Mouse (Mus musculus) right cerebral cortex, postnatal 10 days (tissue): ENCODE data around the gene Rexo2.
"Not testable (repeated sequence)": the region's sequence is repeated elsewhere in the genome, so short reads cannot be mapped to it uniquely, and the experiment has no call there.

Experiments
- DNase-seq, 2 experiments: peaks; one replicate each; pipeline ENCODE4 v3.0.0; 2021; ENCODE audit warnings: low spot score in 2 of 2

The Rexo2 gene

GRCm38 (mm10) chr9:48472441-48473025 lies 7.9 kb downstream of the Rexo2 start:
- no peak for DNase-seq

DNA sequence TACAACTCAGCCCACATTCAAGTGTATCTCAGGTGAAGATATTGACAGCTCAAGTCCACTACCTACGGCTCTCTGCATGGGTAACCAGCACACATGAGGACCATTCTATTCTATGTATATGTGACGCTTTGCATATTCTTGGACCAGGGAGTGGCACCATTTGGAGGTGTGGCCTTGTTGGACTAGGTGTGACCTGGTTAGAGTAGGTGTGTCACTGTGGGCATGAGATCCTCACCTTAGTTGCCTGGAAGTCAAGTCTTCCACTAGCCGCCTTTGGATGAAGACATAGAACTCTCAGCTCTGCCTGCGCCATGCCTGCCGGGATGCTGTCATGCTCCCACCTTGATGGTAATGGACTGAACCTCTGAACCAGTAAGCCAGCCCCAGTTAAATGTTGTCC lies 13.0 kb downstream of the Rexo2 start:
- DNase-seq: not testable (repeated sequence)

DNA sequence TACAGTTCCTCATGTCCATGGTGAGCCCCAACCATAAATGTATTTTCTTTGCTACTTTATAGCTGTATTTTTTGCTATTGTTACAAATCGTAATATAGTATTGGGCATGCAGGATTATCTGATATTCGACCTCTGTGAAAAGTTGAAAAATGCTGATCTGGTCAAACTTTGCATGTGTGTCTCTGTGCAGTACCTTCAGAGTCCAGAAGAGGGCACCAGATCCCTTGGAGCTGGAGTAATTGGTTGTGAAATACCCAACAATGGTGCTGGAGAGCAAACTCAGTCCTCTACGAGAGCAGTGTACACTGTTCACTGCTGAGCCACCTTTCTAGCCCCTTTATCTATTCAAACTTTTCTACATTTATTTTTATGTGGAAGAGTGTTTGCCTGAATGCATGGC lies 13.6 kb downstream of the Rexo2 start:
- DNase-seq: peak in 1 of 2 experiments; percentile 58

GRCm38 (mm10) chr9:48465671-48466070 lies 14.8 kb downstream of the Rexo2 start:
- no peak for DNase-seq

DNA sequence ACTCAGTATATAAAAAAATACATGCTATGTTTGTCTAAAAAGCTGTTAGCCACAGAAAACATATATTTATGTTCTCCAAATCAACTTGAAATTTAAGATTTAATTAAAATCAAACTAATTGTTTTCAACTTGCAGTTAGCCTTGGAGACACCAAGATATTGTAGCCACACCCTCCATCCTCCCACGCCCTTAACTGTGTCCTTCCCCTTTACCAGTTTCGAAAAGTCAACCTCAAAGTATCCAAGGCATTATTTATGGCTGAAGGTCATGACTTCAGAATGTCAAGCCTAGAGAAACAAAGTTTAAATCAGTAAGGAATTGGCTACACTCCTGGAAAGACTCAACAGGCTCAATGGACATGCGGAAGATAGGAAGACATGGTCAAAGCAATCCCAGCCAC lies 18.9 kb downstream of the Rexo2 start:
- no peak for DNase-seq

DNA sequence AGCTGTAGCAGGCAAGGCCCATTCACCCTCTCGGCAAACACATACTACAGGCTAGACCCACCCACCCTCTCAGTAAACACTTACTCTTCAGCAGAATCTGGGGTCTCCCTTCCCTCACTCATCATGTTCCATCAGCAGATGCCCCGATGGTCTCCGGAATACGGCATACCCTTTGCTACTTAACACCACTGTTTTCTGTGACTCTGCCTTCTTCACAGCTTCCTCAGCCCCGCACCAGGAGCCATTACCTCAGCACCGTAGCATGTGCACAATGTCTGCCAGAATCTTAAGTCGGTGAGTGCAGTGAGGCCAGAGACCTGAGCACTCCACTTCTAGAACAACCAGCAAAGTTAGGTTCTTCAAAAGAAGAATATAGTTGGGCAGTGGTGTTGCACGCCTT lies 19.7 kb downstream of the Rexo2 start:
- DNase-seq: peak in 1 of 2 experiments; percentile 15

DNA sequence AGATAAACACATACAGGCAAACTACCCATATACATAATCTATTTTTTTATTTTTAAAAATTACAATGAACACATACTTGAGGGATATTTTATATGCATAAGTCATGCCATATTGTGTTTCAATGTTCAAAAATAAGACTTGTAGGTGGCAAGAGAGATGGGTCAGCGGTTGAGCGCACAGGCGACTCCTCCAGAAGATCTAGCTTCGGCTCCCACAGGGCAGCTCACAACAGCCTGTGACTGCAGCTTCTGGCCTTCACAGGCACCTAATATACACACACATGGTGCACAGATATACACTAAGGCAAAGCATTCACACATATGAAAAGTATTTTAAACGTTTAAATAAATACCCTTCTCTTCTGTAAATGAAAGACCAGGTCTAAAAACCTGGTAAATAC lies 21.0 kb downstream of the Rexo2 start:
- peak in 1 of 2 experiments; percentile 11 for DNase-seq

- peak in 1 of 2 experiments; percentile 11 for DNase-seq
Measured at GRCm38 (mm10) chr9:48458879-48459278, 21.5 kb downstream of the Rexo2 start.

DNA sequence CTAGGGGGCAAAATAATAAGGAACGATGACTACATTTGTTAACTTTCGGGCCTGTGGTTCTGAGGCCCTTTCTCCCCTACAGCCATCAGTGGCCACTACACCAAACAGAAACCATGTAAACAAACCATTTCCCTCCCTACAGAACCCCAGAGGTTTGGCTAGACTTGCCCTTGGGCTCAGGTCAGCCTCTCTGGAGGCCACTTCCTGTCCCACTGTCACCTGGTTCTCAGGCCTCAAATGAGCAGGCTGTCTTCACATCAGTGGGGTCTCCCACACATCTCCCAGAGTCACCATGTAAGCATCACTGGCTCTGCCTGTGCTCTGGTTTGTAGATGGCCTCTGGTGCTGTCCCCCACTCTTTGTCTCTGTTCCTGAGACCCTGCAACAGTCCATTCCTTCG lies 24.5 kb downstream of the Rexo2 start:
- DNase-seq: peak in 1 of 2 experiments; percentile 9

GRCm38 (mm10) chr9:48450066-48450465 lies 30.4 kb downstream of the Rexo2 start:
- DNase-seq: no peak

DNA sequence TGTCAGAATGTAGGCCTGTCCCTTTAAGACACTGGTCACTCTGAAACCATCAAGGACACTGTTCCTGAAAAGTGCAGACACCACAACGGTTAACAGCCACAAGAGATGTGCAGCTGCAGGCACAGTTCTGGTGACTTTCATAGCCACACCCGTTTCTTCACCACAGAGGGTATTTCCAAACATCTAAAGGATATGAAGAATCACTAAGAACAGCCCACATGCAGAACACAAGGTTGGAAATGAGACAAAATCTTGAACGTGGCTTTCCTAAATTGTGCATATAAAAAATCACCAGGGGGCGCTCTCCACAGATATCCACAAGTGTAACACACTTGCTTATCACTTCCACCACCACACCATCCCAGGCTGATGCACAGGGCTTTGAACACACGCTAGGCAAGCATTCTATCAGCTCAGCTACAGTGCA lies 32.6 kb downstream of the Rexo2 start:
- DNase-seq: no peak

DNA sequence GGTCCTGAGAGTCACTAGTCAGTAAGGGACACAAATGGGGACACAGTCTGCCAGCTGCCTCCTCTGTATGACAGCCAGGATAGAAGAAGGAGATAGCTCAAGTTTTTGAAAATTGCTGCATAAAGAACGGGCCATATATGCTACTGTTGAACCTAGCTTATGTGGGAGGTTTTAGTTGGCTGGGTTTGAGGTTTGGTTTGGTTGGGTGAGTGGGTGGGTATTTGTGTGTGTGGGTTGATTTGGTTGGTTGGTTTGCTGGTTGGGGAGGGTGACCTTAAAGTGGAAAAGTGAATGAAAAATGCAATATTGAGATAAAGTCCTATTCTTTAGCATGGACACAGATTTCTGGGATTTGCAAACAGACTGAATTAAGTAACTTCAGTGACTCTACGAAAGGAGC lies 35.6 kb downstream of the Rexo2 start:
- no peak for DNase-seq

DNA sequence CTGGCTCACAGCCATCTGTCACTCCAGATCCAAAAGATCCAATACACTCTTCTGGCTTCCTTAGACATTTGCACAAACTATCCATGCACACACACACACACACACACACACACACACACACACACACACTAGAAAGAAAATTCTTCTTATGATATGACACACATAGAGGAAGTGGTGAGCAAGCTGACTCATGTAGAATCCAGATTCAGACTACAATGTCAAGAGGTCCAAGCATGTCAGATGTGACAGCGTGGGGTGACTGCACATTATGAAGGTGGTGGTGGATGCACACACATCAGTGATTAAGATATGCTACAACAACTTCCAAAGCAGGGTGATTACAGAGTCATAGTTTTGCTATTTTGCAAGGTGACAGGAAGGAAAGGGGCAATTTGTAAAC lies 36.5 kb downstream of the Rexo2 start:
- no peak for DNase-seq

- DNase-seq: no peak
Measured at GRCm38 (mm10) chr9:48432449-48432848, 48.0 kb downstream of the Rexo2 start.

GRCm38 (mm10) chr9:48427176-48427575 lies 53.2 kb downstream of the Rexo2 start:
- DNase-seq: no peak

- DNase-seq: no peak
Measured at GRCm38 (mm10) chr9:48423256-48423655, 57.2 kb downstream of the Rexo2 start.

- no peak for DNase-seq
Measured at GRCm38 (mm10) chr9:48422382-48422781, 58.0 kb downstream of the Rexo2 start.

- DNase-seq: no peak
Measured at GRCm38 (mm10) chr9:48421561-48421960, 58.9 kb downstream of the Rexo2 start.

GRCm38 (mm10) chr9:48421029-48421428 lies 59.4 kb downstream of the Rexo2 start:
- DNase-seq: no peak

- DNase-seq: no peak
Measured at GRCm38 (mm10) chr9:48420437-48420836, 60.0 kb downstream of the Rexo2 start.

DNA sequence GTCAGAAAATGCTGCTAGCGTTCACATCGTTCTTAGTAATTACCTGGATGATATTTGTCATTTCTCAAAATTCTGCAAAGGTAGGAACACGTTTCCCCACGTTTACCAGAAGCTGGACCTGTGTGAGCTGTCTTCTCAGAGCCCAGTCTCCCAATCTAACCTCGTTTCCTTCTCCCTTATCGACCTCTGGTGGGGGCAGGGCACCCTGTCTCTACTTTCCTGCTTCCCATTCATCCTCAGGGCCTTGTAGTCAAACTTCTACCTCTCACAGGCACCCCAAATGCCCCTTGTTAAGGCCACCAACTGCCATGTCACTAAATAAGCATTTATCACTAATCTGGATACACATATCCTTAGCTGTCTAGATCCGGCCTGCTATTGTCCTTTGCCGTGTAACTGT lies 61.6 kb downstream of the Rexo2 start:
- DNase-seq: no peak
